Mouse (Mus musculus): ENCODE results near the gene Gpr21.
A peak's percentile ranks its signal among the peaks of the same experiment; 100 is the strongest.
"Not testable (repeated sequence)": the region's sequence is repeated elsewhere in the genome, so short reads cannot be mapped to it uniquely, and the experiment has no call there.

Gene Gpr21

GRCm38 (mm10) chr2:37516030-37516710, at the start of gene Gpr21:
Gene Gpr21 (plus strand): TSS chr2:37516332.
- peak; percentile 39 for DNase-seq (ENCODE audit: low spot score)

- no peak for DNase-seq (ENCODE audit: low spot score)
Observed at GRCm38 (mm10) chr2:37479559-37479958, 36.6 kb upstream of the Gpr21 start.

- no peak for DNase-seq (ENCODE audit: low spot score)
Observed at GRCm38 (mm10) chr2:37480039-37480438, 36.1 kb upstream of the Gpr21 start.

GRCm38 (mm10) chr2:37484165-37484564, 32.0 kb upstream of the Gpr21 start:
- DNase-seq (ENCODE audit: low spot score) = no peak

- DNase-seq (ENCODE audit: low spot score) = peak; percentile 78
Observed at GRCm38 (mm10) chr2:37485370-37485769, 30.8 kb upstream of the Gpr21 start.

GRCm38 (mm10) chr2:37486408-37486807, 29.7 kb upstream of the Gpr21 start:
- DNase-seq (ENCODE audit: low spot score) = no peak

DNA sequence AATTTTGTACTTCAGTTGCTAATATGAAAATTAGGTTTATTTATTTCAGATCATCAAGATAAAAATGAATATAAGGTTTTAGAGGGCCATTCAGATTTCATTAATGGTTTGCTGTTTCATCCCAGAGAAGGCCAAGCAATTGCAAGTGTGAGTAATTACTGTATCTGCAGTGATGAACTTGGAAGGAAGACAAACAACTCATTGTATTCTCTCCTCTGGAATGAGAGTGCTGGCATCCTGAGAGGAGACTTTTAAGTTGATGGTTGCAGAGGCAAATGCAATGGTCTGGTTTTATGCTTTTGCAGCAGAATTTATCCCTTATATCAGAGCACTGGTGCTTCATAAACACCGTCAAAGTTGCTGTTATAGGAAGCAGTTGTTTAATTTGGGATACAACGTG, 27.2 kb upstream of the Gpr21 start:
- DNase-seq (ENCODE audit: low spot score) = no peak

- DNase-seq (ENCODE audit: low spot score) = no peak
Observed at GRCm38 (mm10) chr2:37497321-37497720, 18.8 kb upstream of the Gpr21 start.

- DNase-seq (ENCODE audit: low spot score) = not testable (repeated sequence)
Observed at GRCm38 (mm10) chr2:37505856-37506255, 10.3 kb upstream of the Gpr21 start.

- no peak for DNase-seq (ENCODE audit: low spot score)
Observed at GRCm38 (mm10) chr2:37511134-37511901, 4.8 kb upstream of the Gpr21 start.

GRCm38 (mm10) chr2:37516922-37517462, 860 bp downstream of the Gpr21 start:
- DNase-seq (ENCODE audit: low spot score) = peak; percentile 21

GRCm38 (mm10) chr2:37518561-37519285, 2.6 kb downstream of the Gpr21 start:
- DNase-seq (ENCODE audit: low spot score) = no peak

- no peak for DNase-seq (ENCODE audit: low spot score)
Observed at GRCm38 (mm10) chr2:37519286-37519640, 3.1 kb downstream of the Gpr21 start.

DNA sequence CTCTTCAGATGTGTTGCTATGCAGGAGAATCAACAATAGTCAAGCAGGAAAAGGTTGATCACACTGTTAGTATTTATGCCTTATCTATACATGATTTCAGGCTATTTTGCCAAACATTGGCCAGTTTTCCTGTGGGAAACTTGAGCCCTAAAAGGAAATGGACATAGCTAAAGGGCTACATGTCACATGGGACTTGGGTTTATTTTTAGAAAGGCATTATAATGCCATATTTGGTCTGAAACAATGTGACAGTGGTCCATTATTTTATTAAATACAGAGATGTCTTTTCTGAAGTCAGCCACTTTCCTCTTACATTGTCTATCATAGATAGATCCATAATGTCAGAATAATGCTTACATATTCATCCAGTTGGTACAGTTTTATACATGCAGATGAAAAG, 11.5 kb downstream of the Gpr21 start:
- no peak for DNase-seq (ENCODE audit: low spot score)

- no peak for DNase-seq (ENCODE audit: low spot score)
Observed at GRCm38 (mm10) chr2:37529397-37529796, 13.3 kb downstream of the Gpr21 start.

GRCm38 (mm10) chr2:37530766-37531165, 14.6 kb downstream of the Gpr21 start:
- DNase-seq (ENCODE audit: low spot score) = no peak

DNA sequence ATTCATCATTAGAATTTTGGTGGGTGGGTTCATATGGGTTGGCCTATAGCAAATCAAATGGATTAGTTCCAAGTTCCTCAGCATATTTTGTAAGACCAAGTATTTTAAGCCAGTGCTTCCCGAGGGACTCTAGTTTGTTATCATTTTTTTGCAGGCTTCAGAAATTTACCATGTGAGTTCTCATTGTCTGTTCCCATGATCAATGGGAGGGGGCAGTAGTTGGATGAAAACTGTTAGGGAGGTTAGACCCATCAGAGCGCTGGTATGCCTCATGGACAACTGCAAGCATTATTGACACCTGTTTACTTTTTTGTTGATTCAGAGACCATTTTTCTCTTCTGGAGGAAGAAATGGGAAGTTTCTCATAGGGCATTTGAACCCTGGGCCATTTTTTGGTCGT, 15.5 kb downstream of the Gpr21 start:
- DNase-seq (ENCODE audit: low spot score) = no peak

DNA sequence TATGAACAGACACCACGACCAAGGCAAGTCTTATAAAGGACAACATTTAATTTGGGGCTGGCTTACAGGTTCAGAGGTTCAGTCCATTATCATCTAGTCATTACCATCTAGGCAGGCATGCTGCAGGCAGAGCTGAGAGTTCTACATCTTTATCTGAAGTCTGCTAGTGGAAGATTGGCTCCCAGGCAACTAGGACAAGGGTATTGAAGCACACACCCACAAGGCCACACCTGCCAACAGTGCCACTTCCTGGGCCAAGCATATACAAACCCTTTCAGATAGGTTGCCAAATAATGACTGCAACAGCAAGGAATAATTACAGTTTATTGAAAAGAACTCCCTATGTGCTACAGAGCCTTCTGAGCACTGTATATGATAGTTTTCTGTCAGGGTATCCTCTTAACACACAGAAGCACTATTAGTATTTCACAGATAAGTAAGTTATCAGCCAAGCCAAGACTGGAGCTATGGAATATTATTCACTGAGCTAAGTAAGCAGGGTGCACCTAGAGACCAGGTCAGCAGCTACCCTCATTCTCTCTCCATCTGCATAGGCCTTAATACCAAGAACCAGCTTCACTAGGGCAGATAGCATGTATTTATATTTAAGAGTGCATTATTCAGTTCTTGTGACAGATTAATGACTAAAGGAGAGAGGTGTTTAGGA, 33.3 kb downstream of the Gpr21 start:
- no peak for DNase-seq (ENCODE audit: low spot score)

DNA sequence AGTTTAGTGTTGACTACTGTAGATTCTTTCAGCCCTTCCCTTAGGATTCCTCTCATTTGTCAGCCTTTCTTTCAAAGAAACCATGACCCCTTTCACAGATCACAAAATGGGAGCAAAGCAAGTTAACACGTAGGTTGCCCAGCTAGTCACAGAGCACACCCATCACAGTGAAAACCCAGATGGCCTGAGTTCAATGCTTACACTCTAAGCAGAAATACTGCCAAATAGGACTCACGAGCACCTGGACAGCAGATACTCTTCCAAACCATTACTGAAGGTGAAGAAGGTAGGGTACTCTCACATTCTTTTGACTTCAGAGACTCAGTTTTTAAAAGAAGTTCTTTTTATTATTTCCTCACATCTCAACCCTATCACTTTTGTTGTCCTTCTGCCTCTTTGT, 40.2 kb downstream of the Gpr21 start:
- DNase-seq (ENCODE audit: low spot score) = no peak

DNA sequence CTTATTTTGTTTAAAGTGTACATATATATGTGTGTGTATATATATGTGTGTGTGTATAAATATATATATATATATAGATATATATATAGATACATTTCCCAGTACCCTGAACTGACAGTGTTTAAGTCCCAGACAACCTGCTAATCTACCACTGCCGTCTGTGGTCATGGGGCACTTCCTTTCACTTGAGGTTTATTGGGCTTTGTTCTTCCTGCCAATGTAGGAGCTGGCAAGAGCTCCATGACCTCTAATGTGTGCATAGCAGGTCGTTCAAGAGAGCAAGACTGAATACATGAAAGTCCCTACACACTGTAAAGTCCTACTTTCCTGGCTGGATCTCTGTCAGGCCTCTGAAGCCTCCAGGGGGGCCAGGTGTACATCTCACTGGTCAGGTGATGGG, 49.4 kb downstream of the Gpr21 start:
- DNase-seq (ENCODE audit: low spot score) = no peak

GRCm38 (mm10) chr2:37566035-37566434, 49.9 kb downstream of the Gpr21 start:
- DNase-seq (ENCODE audit: low spot score) = no peak

- DNase-seq (ENCODE audit: low spot score) = no peak
Observed at GRCm38 (mm10) chr2:37569888-37570287, 53.8 kb downstream of the Gpr21 start.

Measured in retina, embryonic 14.5 days (tissue).